In the genomic region with DNA sequence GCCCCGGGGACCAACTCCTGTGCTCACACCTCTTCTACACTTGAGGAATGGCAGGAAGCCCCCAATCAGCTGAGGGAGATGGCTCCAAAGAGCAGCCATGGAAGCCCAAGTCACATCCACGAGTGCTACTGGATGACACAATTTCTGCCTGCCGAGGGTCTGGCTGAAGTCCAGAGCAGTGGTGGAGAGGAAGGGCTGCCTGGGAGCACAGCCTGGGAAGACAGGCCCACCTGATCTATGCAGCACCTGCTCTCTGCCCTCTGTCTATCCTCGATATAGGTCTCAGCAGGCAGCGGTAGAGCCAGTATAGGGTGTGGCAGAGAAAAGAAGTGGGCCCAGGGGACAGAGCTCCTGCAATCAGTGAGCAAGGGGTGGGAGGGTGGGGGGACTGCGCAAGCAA, we compare ENCODE assay signal across 11 mouse cellular contexts. TPM values are rescaled to one million over a fixed set of nuclear protein-coding genes. Genes with fewer than 3 reads are reported as not detected.
DNase-seq lines count a peak whose midpoint lies in the region; ATAC-seq and TF ChIP-seq lines count a peak whose summit lies in the region.
"Had no signal": no experiment of that assay in that cellular context is flagged by ENCODE, and none has a peak within 500 bp of the region (broad histone marks: within the 10 kb centered on the region; RNA-seq: fewer than 3 reads in every experiment).

No protein-coding gene starts in this region.

- ATAC-seq in kidney, embryonic 15.5 days (replicated peaks; ENCODE audit: low FRiP score) = no peak

- no peaks in the 10 kb centered on the region for H3K9me3 ChIP-seq in kidney, embryonic 15.5 days (replicated peaks)
- H3K9me3 ChIP-seq: midbrain, embryonic 12.5 days had no signal

- peaks cover 62% of the 10 kb centered on the region for H3K4me1 ChIP-seq in kidney, embryonic 15.5 days
- H3K4me1 ChIP-seq in bone marrow macrophage, adult 2 months (ENCODE audit: control insufficient read depth, insufficient read depth, low read length) = peaks cover 43% of the 10 kb centered on the region

- H3K9ac ChIP-seq in kidney, embryonic 15.5 days = 0 out of 2 replicates have a peak overlapping the region, but pooled peaks have one; percentile 7
- H3K9ac ChIP-seq: midbrain, embryonic 12.5 days had no signal

- DNase-seq in kidney, adult 18-20 months = no peak
- DNase-seq in gastrocnemius, postnatal 14 days = peak; percentile 56
- DNase-seq in liver = peak; percentile 63
- DNase-seq in urinary bladder, postnatal 14 days (ENCODE audit: low spot score) = no peak
- DNase-seq in frontal cortex, postnatal 36 days (ENCODE audit: low spot score in 2 of 2) = no peak

- no peak overlapping the region for H3K4me3 ChIP-seq in kidney, embryonic 15.5 days (replicated peaks)
- no peak overlapping the region for H3K4me3 ChIP-seq in bone marrow macrophage, adult 2 months (ENCODE audit: insufficient read depth, low read length)
- H3K4me3 ChIP-seq: midbrain, embryonic 12.5 days had no signal

- no peaks in the 10 kb centered on the region for H3K27me3 ChIP-seq in kidney, embryonic 15.5 days
- H3K27me3 ChIP-seq: midbrain, embryonic 12.5 days; Patski had no signal

- TF ChIP-seq CTCF in bone marrow macrophage, adult 2 months (IDR thresholded peaks at IDR 0.05; ENCODE audit: low read depth, low read length) = no peak

- WGBS in kidney, embryonic 15.5 days = 65% methylated on average over 6 of the region's 6 CpGs

- peaks cover 6% of the 10 kb centered on the region; the same call in 1 of the 2 replicates for H3K36me3 ChIP-seq in kidney, embryonic 15.5 days
- H3K36me3 ChIP-seq: midbrain, embryonic 12.5 days had no signal

- H3K4me2 ChIP-seq in kidney, embryonic 15.5 days = no peak overlapping the region
- H3K4me2 ChIP-seq: midbrain, embryonic 12.5 days had no signal

- no peak for TF ChIP-seq POLR2A in bone marrow macrophage, adult 2 months (IDR thresholded peaks at IDR 0.05; ENCODE audit: borderline replicate concordance, low read depth, low read length)

- H3K27ac ChIP-seq in kidney, embryonic 15.5 days = no peak overlapping the region
- peak overlapping the region; percentile 92; the same call in 1 of the 2 replicates for H3K27ac ChIP-seq in bone marrow macrophage, adult 2 months (ENCODE audit: insufficient read depth, low read depth, low read length)

- intact Hi-C loops in gastrocnemius, postnatal 14 days (cut with DNase I; ENCODE audit: low total_unique reads) = no loop called here

RNA-seq across cellular contexts. Expression of a gene that starts 1.3 kb away (rescaled TPM):
- polyA plus RNA-seq in kidney, embryonic 15.5 days (2015; fragmentation: Nextera tagmentation; extraction: Ambion mirVana) = 0.49 and 0.53 TPM in 2 replicates
- polyA plus RNA-seq in bone marrow macrophage, adult 2 months (2012; ENCODE audit: insufficient read depth, insufficient read length, missing spikeins) = not detected in 2 replicates
- total RNA-seq in gastrocnemius, postnatal 14 days (2021) = not detected
- polyA plus RNA-seq: large intestine, adult 2 months; spleen, adult 2 months had no signal

RNA-seq across cellular contexts. Expression of a gene that starts 14.7 kb away (rescaled TPM):
- 1,215 and 1,266 TPM in 2 replicates for polyA plus RNA-seq in kidney, embryonic 15.5 days (2015; fragmentation: Nextera tagmentation; extraction: Ambion mirVana)
- 1.0 and 3.4 TPM in 2 replicates for polyA plus RNA-seq in bone marrow macrophage, adult 2 months (2012; ENCODE audit: insufficient read depth, insufficient read length, missing spikeins)
- total RNA-seq in gastrocnemius, postnatal 14 days (2021) = 10 to 100 TPM; 12.1 to 20.7 TPM

RNA-seq across cellular contexts. Expression of a gene that starts 19.8 kb away (rescaled TPM):
- 0.42 TPM in 1 of 2 replicates, not detected in the other for polyA plus RNA-seq in kidney, embryonic 15.5 days (2015; fragmentation: Nextera tagmentation; extraction: Ambion mirVana)
- polyA plus RNA-seq in bone marrow macrophage, adult 2 months (2012; ENCODE audit: insufficient read depth, insufficient read length, missing spikeins) = not detected in 2 replicates
- not detected for total RNA-seq in gastrocnemius, postnatal 14 days (2021)
- polyA plus RNA-seq: Patski had no signal

RNA-seq across cellular contexts. Expression of a gene that starts 28.8 kb away (rescaled TPM):
- 37.7 and 46.7 TPM in 2 replicates for polyA plus RNA-seq in kidney, embryonic 15.5 days (2015; fragmentation: Nextera tagmentation; extraction: Ambion mirVana)
- polyA plus RNA-seq in bone marrow macrophage, adult 2 months (2012; ENCODE audit: insufficient read depth, insufficient read length, missing spikeins) = 129 and 144 TPM in 2 replicates
- 10 to 100 TPM; 38.6 to 42.4 TPM for total RNA-seq in gastrocnemius, postnatal 14 days (2021)

Comparison
In these comparisons a context has a peak if more than half of its experiments do, and no peak if none do; other contexts are left out.
1. DNase-seq: peak in gastrocnemius, postnatal 14 days (single experiment) and liver (single experiment); none in kidney, adult 18-20 months (single experiment), urinary bladder, postnatal 14 days (single experiment) and frontal cortex, postnatal 36 days (0 of 2).
2. RNA of a gene that starts 14.7 kb away (polyA plus RNA-seq): 1,215 to 1,266 TPM in kidney, embryonic 15.5 days; 1.0 to 3.4 TPM in bone marrow macrophage, adult 2 months; every median in the first group is over 100 times any median in the second.